Mouse (Mus musculus): ENCODE measurements around the gene Xpo5. TPM values are rescaled to one million over a fixed set of nuclear protein-coding genes. Genes with fewer than 3 reads are reported as not detected.
A peak's percentile ranks its signal among the peaks of the same experiment; 100 is the strongest.

Gene Xpo5
- total and polyA plus RNA-seq, 2 experiments from 2014 or later: 23.2 to 61.5 TPM

DNA sequence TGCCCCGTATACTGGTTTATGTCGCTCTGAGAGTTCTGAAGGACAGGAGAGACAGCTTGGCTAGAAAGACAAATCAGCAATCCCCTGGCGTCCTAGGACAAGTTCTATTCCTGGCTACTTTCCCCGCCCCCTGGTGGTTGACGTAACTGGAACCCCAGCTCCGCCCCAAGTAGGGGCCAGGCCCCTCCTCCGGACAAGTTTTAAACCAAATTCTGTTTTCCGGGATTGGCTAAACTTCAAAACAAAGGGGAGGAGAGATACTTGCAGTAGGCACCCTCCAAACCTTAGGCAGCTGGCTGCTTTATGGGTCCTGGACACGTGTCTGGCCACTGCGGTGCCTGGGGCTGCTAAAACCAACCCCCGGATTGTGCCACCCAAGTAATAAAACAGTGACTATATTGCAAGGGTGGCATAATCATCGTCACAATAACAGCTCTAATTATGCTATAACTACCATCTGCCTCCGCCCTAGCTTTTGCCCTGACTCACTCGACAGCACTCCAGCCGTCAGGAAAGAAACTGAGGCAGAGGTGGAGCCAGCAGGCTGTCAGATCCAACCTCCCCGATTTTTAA is 42.4 kb upstream of the Xpo5 start:
- H3K4me3 ChIP-seq (ENCODE audit: low read depth, low read length): peak overlapping the region; percentile 54
- no peaks in the 10 kb centered on the region for H3K27me3 ChIP-seq (ENCODE audit: insufficient read depth, low read length)
- DNase-seq (peak; percentile 83), ATAC-seq (peak; percentile 19)
- no peaks in the 10 kb centered on the region for H3K9me3 ChIP-seq (ENCODE audit: low read length)
- peak overlapping the region; percentile 82 for H3K4me2 ChIP-seq (ENCODE audit: low read depth)
- peaks cover 15% of the 10 kb centered on the region for H3K4me1 ChIP-seq (ENCODE audit: insufficient read depth)
- TF ChIP-seq CTCF (IDR thresholded peaks at IDR 0.05; ENCODE audit: low read depth): peak; percentile 50
- 1% methylated on average over 16 of the region's 16 CpGs for WGBS
- peaks cover 10% of the 10 kb centered on the region for H3K36me3 ChIP-seq (ENCODE audit: insufficient read depth)
- peak overlapping the region; percentile 57 for H3K27ac ChIP-seq (ENCODE audit: low read depth, low read length)
- H3K9ac ChIP-seq: peak overlapping the region; percentile 52

DNA sequence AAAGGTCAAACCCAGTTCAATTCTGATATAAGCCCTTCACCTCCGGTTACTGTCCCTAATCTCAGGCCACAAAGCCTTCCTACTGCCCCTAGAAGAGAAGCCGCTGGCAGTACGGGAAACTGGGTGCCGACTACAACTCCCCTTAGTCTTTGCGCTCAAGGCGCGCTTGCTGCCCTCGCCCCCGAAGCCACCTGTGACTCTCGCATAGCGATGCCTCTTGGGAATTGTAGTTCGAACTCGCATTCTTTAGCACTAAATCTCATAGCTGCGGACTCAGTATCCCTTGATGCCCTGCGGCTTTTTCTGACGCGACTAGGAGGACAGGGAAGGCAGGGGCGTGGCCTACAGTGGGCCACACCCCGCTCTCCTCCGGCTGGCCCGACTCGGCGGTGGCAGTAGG is 41.9 kb upstream of the Xpo5 start, which contains the start of gene Gtpbp2:
TSS of gene Gtpbp2 (plus strand) at position 347 of the 400 bp plus-strand sequence.
- whole genome bisulfite sequencing: under 1% methylated on average over 23 of the region's 23 CpGs
- H3K36me3 ChIP-seq (ENCODE audit: insufficient read depth): peaks cover 15% of the 10 kb centered on the region
- peak within 1 kb of the TSS; percentile 63 for H3K27ac ChIP-seq (ENCODE audit: low read depth, low read length)
- H3K4me2 ChIP-seq (ENCODE audit: low read depth): peak within 1 kb of the TSS; percentile 82
- no peak for TF ChIP-seq CTCF (IDR thresholded peaks at IDR 0.05; ENCODE audit: low read depth)
- peaks cover 15% of the 10 kb centered on the region for H3K4me1 ChIP-seq (ENCODE audit: insufficient read depth)
- peak; percentile 99 for ATAC-seq
- peak; percentile 99 for DNase-seq
- peak within 1 kb of the TSS; percentile 69 for H3K9ac ChIP-seq
- no peaks in the 10 kb centered on the region for H3K9me3 ChIP-seq (ENCODE audit: low read length)
- H3K4me3 ChIP-seq (ENCODE audit: low read depth, low read length): peak within 1 kb of the TSS; percentile 54
- H3K27me3 ChIP-seq (ENCODE audit: insufficient read depth, low read length): no peaks in the 10 kb centered on the region

DNA sequence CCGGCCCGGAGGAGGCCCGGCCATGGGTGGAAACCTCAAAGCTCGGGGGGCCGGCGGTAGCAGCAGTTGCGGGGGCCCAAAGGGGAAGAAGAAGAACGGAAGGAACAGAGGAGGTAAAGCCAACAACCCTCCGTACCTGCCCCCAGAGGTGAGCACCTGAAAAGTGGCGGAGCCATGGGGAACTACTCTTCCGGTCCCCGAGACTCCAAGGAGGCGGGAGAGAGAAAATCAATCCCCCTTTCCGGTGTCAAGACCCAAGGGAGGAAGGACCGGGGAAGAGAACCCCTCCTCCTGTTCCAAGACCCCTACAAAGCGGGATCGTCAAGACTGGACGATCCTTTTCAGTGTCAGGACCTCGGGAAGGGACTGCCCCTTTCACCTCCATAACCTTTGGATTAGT is 41.4 kb upstream of the Xpo5 start:
- ATAC-seq: peak; percentile 56
- Histone ChIP-seq H3K36me3 (ENCODE audit: insufficient read depth) (peaks cover 20% of the 10 kb centered on the region), H3K4me3 (ENCODE audit: low read depth, low read length) (peak overlapping the region; percentile 54), H3K9me3 (ENCODE audit: low read length) (no peaks in the 10 kb centered on the region), H3K27me3 (ENCODE audit: insufficient read depth, low read length) (no peaks in the 10 kb centered on the region), H3K27ac (ENCODE audit: low read depth, low read length) (peak overlapping the region; percentile 63), H3K4me2 (ENCODE audit: low read depth) (peak overlapping the region; percentile 82), H3K4me1 (ENCODE audit: insufficient read depth) (peaks cover 15% of the 10 kb centered on the region), H3K9ac (peak overlapping the region; percentile 69)
- WGBS: 2% methylated on average over 19 of the region's 19 CpGs
- DNase-seq: peak; percentile 58
- TF ChIP-seq CTCF (IDR thresholded peaks at IDR 0.05; ENCODE audit: low read depth): no peak

DNA sequence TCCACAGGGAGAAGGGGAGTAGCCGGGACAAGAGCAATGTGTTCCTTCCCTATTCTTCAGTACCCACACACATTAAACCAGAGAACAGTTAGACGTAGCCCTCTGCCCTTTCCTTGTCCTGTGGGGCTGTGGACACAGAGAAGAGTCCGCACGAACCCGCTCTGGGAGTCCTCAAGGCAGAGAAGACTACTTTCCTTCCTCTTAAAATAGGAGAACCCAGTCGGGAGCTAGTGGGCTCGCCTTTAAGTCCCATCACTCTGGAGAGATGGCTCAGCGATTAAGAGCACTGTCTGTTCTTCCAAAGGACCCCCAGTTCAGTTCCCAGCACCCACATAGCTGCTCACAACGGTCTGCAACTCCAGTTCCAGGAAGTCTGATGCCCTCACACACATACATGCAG is 40.9 kb upstream of the Xpo5 start:
- peak overlapping the region; percentile 63 for H3K27ac ChIP-seq (ENCODE audit: low read depth, low read length)
- no peaks in the 10 kb centered on the region for H3K27me3 ChIP-seq (ENCODE audit: insufficient read depth, low read length)
- H3K9me3 ChIP-seq (ENCODE audit: low read length): no peaks in the 10 kb centered on the region
- peaks cover 15% of the 10 kb centered on the region for H3K4me1 ChIP-seq (ENCODE audit: insufficient read depth)
- no peak for TF ChIP-seq CTCF (IDR thresholded peaks at IDR 0.05; ENCODE audit: low read depth)
- H3K4me3 ChIP-seq (ENCODE audit: low read depth, low read length): peak overlapping the region; percentile 54
- peak overlapping the region; percentile 82 for H3K4me2 ChIP-seq (ENCODE audit: low read depth)
- no peak for DNase-seq
- peaks cover 25% of the 10 kb centered on the region for H3K36me3 ChIP-seq (ENCODE audit: insufficient read depth)
- WGBS: 49% methylated on average over 9 of the region's 9 CpGs
- no peak for ATAC-seq
- peak overlapping the region; percentile 69 for H3K9ac ChIP-seq

DNA sequence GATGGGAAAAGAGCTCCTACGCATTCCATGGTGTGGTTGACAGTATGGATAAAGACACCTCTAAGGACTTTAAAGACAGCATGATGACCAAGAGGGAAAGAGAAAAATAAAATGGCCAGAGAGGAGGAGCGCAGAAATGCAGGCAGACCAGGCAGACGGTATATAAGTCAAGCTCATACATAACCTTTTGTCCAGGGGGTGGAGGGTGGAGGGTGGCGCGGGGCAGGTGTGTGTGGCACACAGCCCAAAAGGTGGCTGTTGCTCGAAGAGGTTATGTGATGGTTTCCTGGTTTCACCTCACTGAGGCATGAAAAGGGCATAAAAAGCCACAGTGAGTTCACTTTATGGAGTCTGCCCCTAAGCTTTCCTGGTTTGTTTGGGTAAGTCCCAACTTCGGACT is 40.0 kb upstream of the Xpo5 start:
- Histone ChIP-seq H3K9ac (no peak overlapping the region), H3K4me1 (ENCODE audit: insufficient read depth) (peaks cover 15% of the 10 kb centered on the region), H3K4me2 (ENCODE audit: low read depth) (no peak overlapping the region), H3K36me3 (ENCODE audit: insufficient read depth) (peaks cover 33% of the 10 kb centered on the region), H3K27ac (ENCODE audit: low read depth, low read length) (no peak overlapping the region), H3K27me3 (ENCODE audit: insufficient read depth, low read length) (no peaks in the 10 kb centered on the region), H3K4me3 (ENCODE audit: low read depth, low read length) (no peak overlapping the region), H3K9me3 (ENCODE audit: low read length) (no peaks in the 10 kb centered on the region)
- no peak for TF ChIP-seq CTCF (IDR thresholded peaks at IDR 0.05; ENCODE audit: low read depth)
- WGBS: 90% methylated on average over 7 of the region's 7 CpGs
- ATAC-seq: no peak
- no peak for DNase-seq

DNA sequence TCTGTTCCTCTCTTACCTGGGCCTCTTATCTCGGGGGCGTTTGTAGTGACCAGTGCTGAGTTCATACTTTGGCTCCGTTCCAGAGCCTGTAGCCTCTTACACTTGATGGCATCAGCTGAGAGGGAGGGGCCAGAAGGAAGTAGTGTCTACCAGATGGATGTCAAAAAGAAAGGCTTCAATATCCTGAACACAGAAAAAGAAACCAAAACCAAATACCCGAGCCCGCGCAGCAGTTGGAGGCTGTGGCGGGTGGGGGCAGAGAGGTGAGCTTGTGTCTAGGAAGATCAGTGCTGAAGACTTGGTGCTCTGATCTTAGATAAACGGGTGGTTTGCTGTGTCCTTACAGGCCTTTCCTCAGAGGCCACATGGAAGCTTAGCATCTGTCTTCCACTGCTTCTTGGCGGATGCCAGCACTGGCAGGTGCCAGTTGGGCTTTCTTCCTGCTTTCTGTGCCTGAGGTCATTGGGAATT is 39.6 kb upstream of the Xpo5 start:
- DNase-seq: no peak
- Histone ChIP-seq H3K9me3 (ENCODE audit: low read length) (no peaks in the 10 kb centered on the region), H3K4me1 (ENCODE audit: insufficient read depth) (peaks cover 15% of the 10 kb centered on the region), H3K36me3 (ENCODE audit: insufficient read depth) (peaks cover 38% of the 10 kb centered on the region), H3K27ac (ENCODE audit: low read depth, low read length) (no peak overlapping the region), H3K4me3 (ENCODE audit: low read depth, low read length) (no peak overlapping the region), H3K9ac (0 out of 2 replicates have a peak overlapping the region, but pooled peaks have one; percentile 10), H3K27me3 (ENCODE audit: insufficient read depth, low read length) (no peaks in the 10 kb centered on the region), H3K4me2 (ENCODE audit: low read depth) (no peak overlapping the region)
- TF ChIP-seq CTCF (IDR thresholded peaks at IDR 0.05; ENCODE audit: low read depth): no peak
- no peak for ATAC-seq
- WGBS: 82% methylated on average over 9 of the region's 9 CpGs

DNA sequence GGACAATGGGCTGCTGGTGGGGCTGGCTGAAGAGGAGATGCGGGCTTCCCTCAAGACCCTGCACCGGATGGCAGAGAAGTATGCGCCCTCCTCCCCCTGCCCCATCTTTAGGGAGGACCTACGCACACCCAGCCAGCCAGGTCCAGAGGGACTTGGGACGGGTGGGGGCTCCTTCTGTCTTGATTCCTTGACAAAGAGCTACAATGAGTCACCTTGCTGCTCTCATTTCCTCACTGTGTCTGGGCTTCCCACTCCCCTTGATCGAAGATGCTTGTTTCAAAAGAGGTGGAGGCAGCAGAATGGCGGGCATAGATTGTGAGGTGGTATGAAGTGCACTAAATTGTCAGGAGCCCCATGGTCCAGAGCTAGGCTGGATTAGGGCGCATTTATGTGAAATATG is 38.3 kb upstream of the Xpo5 start:
- Histone ChIP-seq H3K4me1 (ENCODE audit: insufficient read depth) (peaks cover 15% of the 10 kb centered on the region), H3K36me3 (ENCODE audit: insufficient read depth) (peaks cover 50% of the 10 kb centered on the region), H3K4me3 (ENCODE audit: low read depth, low read length) (no peak overlapping the region), H3K27ac (ENCODE audit: low read depth, low read length) (no peak overlapping the region), H3K9me3 (ENCODE audit: low read length) (no peaks in the 10 kb centered on the region), H3K4me2 (ENCODE audit: low read depth) (no peak overlapping the region), H3K9ac (no peak overlapping the region), H3K27me3 (ENCODE audit: insufficient read depth, low read length) (no peaks in the 10 kb centered on the region)
- DNase-seq (no peak), ATAC-seq (no peak)
- WGBS: 97% methylated on average over 8 of the region's 8 CpGs
- TF ChIP-seq CTCF (IDR thresholded peaks at IDR 0.05; ENCODE audit: low read depth): no peak

All from forebrain, postnatal 0 days (tissue).